Mouse (Mus musculus) neural tube, embryonic 11.5 days (tissue): Measurements from ENCODE around the gene Actl6b. TPM values are rescaled to one million over a fixed set of nuclear protein-coding genes. Genes with fewer than 3 reads are reported as not detected.
A peak's percentile ranks its signal among the peaks of the same experiment; 100 is the strongest.

Experiments
- ATAC-seq: fragments of 200-750 bp; cut with Nextera tagmentation; 2 replicates; pipeline ENCODE4 v1.8.0; 2017; ENCODE audit warnings: moderate number of reproducible peaks, mild to moderate bottlenecking, moderate TSS enrichment, moderate library complexity; ENCODE audit not compliant: insufficient read depth, low FRiP score, low TSS enrichment
- DNase-seq: peaks from one replicate; pipeline ENCODE4 v3.0.0-alpha.2; 2015; ENCODE audit warnings: low spot score
- H3K27ac ChIP-seq: fragments of 300-500 bp; sonication (generic); 2 replicates; pipeline ENCODE4 v1.5.1; 2014; ENCODE audit warnings: low read depth, mild to moderate bottlenecking, low read length
- H3K27me3 ChIP-seq: fragments of 300-500 bp; sonication (generic); 2 replicates; pipeline ENCODE4 v1.6.1; 2014; ENCODE audit warnings: mild to moderate bottlenecking, low read length, mixed read lengths; ENCODE audit not compliant: control insufficient read depth, insufficient read depth
- H3K36me3 ChIP-seq: fragments of 300-500 bp; sonication (generic); 2 replicates; pipeline ENCODE4 v1.6.1; 2014; ENCODE audit warnings: mild to moderate bottlenecking, low read length, moderate library complexity, mixed read lengths; ENCODE audit not compliant: control insufficient read depth, insufficient read depth
- H3K4me1 ChIP-seq: fragments of 300-500 bp; sonication (generic); 2 replicates; pipeline ENCODE4 v1.6.1; 2014; ENCODE audit warnings: low read length, mixed read lengths; ENCODE audit not compliant: control insufficient read depth, insufficient read depth
- H3K4me2 ChIP-seq: fragments of 300-500 bp; sonication (generic); 2 replicates; pipeline ENCODE4 v1.6.1; 2014; ENCODE audit warnings: low read depth, mild to moderate bottlenecking, moderate library complexity
- H3K4me3 ChIP-seq: fragments of 300-500 bp; sonication (generic); 2 replicates; pipeline ENCODE4 v1.5.1; 2014; ENCODE audit warnings: low read depth, low read length
- H3K9ac ChIP-seq: fragments of 300-500 bp; sonication (generic); 2 replicates; pipeline ENCODE4 v1.6.1; 2014; ENCODE audit warnings: mild to moderate bottlenecking, low read length
- H3K9me3 ChIP-seq: fragments of 300-500 bp; sonication (generic); 2 replicates; pipeline ENCODE4 v1.6.1; 2016; ENCODE audit warnings: low read length; ENCODE audit not compliant: control insufficient read depth
- WGBS: fragments of 180-500 bp; shearing (Covaris S2); extraction: QIAGEN DNeasy Blood & Tissue Kit; methylation state at CpG from one replicate; pipeline ENCODE4 v1.1.7; 2014; 5-methylcytosine and 5-hydroxymethylcytosine counted together
- polyA plus RNA-seq: library from polyadenylated mRNA; unstranded; fragments of >200 nt; fragmentation: Nextera tagmentation; extraction: Ambion mirVana; gene quantifications from 2 replicates; pipeline ENCODE4 v1.2.1, GENCODE M21; 2014

Actl6b gene
- polyA plus RNA-seq, 1 experiment from 2014 or later, result 40.0 TPM

DNA sequence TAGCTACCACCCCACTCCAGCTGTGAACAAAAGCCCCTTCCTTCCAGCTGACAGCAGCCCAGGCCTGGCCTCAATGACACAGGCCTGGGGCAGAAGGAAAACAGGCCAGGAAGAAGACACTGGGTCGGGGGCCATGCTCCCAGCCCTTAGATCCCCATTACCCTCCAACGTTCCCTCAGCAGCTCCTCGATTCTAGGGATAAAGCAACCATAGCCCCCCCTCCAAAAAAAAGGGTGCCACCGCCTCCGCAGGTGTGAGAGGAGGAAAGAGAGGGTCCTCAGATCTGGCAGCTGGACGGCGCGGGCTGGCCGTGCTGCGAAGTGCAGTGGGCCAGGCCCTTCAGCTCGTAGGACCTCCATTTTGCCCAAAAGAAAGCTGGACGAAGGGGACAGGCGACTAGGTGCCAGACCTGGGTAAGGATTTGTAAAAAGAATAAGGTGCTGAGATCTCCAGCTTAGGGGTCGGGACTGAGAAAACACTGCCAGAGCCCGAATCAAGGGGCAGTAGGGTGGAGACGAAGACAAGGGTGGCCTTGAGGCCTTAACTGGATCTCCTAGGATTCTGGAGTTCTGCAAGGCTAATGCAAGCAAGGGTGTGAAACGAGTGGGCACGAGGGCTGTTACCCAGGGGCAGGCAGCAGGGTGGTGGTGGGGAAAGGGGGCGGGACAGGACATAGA, 21.0 kb upstream of the Actl6b start:
- peaks cover 14% of the 10 kb centered on the region; the same call in 1 of the 2 replicates for H3K4me1 ChIP-seq
- ATAC-seq (no peak), DNase-seq (peak; percentile 49)
- H3K9ac ChIP-seq, result peak overlapping the region; percentile 93
- H3K4me3 ChIP-seq, result peak overlapping the region; percentile 89
- peak overlapping the region; percentile 69 for H3K4me2 ChIP-seq
- 1% methylated on average over 19 of the region's 19 CpGs for WGBS
- H3K27me3 ChIP-seq, result no peaks in the 10 kb centered on the region
- peak overlapping the region; percentile 94 for H3K27ac ChIP-seq
- no peaks in the 10 kb centered on the region for H3K9me3 ChIP-seq
- H3K36me3 ChIP-seq, result peaks cover 13% of the 10 kb centered on the region

DNA sequence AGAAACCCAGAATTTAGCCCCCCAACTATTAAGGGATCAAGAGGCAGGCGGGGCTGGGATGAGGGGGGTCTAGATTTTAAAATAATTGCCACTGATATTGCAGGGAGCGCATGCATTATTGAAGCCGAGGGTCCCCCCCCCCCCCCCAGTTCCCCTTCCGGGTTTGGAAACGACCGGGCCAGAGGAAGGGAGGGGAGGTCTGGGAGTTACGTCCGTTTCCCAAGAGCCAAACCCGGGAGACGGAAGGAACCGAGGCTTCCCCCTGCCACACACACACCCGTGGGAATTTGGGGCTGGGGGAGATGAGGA, 20.6 kb upstream of the Actl6b start:
- H3K36me3 ChIP-seq, result peaks cover 13% of the 10 kb centered on the region

DNA sequence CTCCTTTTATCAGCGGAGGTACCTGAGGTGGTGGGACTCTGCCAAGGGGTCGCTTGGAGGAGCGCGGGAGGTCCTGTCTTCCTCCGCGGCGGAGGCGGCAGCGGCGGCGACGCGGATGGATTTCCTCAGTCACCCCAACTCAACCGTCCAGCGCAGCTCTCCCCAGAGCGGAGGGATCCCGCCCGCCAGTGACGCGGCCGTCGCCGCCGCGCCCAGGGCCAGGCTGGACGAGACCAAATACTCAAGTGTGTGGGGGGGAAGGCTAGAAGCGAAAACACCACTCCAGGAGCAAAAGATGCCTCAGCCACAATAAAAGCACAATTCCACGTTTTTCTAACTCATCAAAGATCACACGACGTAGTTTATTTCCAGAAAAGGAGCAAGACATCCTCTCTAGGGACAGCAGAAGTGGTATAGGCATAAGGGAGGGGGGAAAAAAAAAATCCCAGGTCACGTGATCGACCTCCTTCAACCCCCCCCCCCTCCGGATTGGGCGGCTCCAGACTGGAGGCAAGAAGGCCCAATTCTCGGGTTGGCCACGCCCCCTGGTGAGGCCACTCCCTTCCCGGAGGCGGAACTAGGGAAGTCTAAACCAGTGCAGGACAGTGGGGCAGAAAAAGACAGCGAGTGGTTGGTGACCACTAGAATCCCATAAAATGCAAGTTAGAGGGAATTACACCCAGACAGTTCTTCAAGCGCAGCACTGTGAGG, 20.0 kb upstream of the Actl6b start, which contains the start of the genes Epo and Gnb2:
Gene Epo (minus strand): TSS at position 126 of the 711 bp plus-strand sequence.
Gene Gnb2 (minus strand): TSS at position 394 of the 711 bp plus-strand sequence.
- Histone ChIP-seq H3K4me3 (peak within 1 kb of the TSS; percentile 89), H3K27ac (peak within 1 kb of the TSS; percentile 94), H3K4me1 (peaks cover 14% of the 10 kb centered on the region; the same call in 1 of the 2 replicates), H3K9ac (peak within 1 kb of the TSS; percentile 93), H3K27me3 (no peaks in the 10 kb centered on the region), H3K9me3 (no peaks in the 10 kb centered on the region), H3K36me3 (peaks cover 10% of the 10 kb centered on the region), H3K4me2 (peak within 1 kb of the TSS; percentile 69)
- peak; percentile 98 for DNase-seq
- peak; percentile 61 for ATAC-seq
- WGBS, result under 1% methylated on average over 38 of the region's 40 CpGs

More for the DNA sequence above, 20.6 kb upstream of the Actl6b start:
- no peaks in the 10 kb centered on the region for H3K9me3 ChIP-seq
- H3K9ac ChIP-seq, result peak overlapping the region; percentile 93
- peak overlapping the region; percentile 89 for H3K4me3 ChIP-seq
- peaks cover 14% of the 10 kb centered on the region; the same call in 1 of the 2 replicates for H3K4me1 ChIP-seq
- no peak for DNase-seq
- peak overlapping the region; percentile 94 for H3K27ac ChIP-seq
- no peak for ATAC-seq
- H3K27me3 ChIP-seq, result no peaks in the 10 kb centered on the region
- H3K4me2 ChIP-seq, result peak overlapping the region; percentile 69
- WGBS, result 0% methylated on average over 10 of the region's 12 CpGs

DNA sequence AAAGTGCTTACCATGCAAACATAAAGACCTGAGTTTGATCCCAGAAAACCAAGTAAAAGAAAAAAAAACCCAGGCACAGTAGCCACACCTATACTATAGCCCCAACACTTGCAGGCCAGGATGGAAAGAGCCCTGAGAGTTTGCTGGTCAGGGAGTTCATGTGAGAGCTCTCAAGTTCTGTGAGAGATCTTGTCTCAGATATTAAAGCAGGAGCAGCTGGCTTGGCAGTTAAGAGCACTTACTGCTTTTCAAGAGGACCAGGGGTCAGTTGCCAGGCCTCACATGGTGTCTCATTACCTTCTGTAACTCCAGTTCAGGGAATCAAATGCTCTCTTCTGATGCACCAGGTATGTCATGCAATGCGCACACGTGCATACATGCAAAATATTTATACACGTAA, 18.6 kb upstream of the Actl6b start:
- Histone ChIP-seq H3K9ac (no peak overlapping the region), H3K27ac (no peak overlapping the region), H3K27me3 (no peaks in the 10 kb centered on the region), H3K36me3 (peaks cover under 1% of the 10 kb centered on the region; the same call in 1 of the 2 replicates), H3K4me1 (peaks cover 7% of the 10 kb centered on the region; the same call in 1 of the 2 replicates), H3K4me2 (no peak overlapping the region), H3K9me3 (no peaks in the 10 kb centered on the region), H3K4me3 (no peak overlapping the region)
- 86% methylated on average over 3 of the region's 3 CpGs for WGBS
- no peak for DNase-seq
- ATAC-seq, result no peak

DNA sequence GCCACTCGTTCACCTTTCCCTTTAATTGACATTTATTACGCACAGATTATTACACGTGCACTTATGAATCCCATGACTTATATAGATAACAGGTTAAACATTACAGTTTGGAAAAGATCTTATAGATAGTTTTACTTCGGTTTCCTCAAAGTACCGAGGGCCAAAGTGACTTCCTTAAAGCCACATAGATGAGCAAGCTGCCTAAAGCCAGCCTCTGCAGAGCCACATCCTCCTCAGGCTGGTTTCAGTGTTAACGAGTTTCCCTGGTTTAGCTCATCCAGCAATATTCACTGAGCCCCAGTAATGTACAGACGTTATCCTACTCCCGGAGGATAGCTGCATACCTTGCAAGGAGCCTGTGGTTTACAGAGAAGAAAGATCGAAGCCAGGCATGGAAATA, 18.0 kb upstream of the Actl6b start:
- 84% methylated on average over 9 of the region's 9 CpGs for WGBS
- Histone ChIP-seq H3K9me3 (no peaks in the 10 kb centered on the region), H3K4me2 (no peak overlapping the region), H3K4me1 (peaks cover 2% of the 10 kb centered on the region; the same call in 1 of the 2 replicates), H3K9ac (no peak overlapping the region), H3K27me3 (no peaks in the 10 kb centered on the region), H3K27ac (no peak overlapping the region), H3K4me3 (no peak overlapping the region), H3K36me3 (no peaks in the 10 kb centered on the region)
- no peak for ATAC-seq
- DNase-seq, result no peak

DNA sequence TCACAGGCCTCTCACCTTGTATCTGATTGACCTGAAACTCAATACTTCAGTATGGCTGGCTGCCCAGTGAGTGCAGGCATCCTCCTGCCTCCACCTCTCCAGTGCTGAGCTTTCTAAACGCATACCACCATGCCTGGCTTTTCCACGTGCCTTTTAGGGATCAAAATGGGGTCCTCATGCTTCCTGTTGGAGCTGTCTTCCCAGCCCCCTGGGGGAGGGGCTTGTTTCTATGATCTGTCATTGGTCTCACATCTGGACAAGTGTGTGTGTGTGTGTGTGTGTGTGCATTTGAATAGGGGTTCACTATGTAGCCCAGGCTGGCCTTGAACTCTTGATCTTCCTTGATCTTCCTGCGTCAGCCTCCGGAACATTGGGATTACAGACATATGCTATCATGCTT, 15.9 kb upstream of the Actl6b start:
- no peak for ATAC-seq
- Histone ChIP-seq H3K9ac (no peak overlapping the region), H3K4me2 (no peak overlapping the region), H3K9me3 (no peaks in the 10 kb centered on the region), H3K4me1 (no peaks in the 10 kb centered on the region), H3K27me3 (no peaks in the 10 kb centered on the region), H3K27ac (no peak overlapping the region), H3K4me3 (no peak overlapping the region), H3K36me3 (no peaks in the 10 kb centered on the region)
- no peak for DNase-seq
- WGBS, result 62% methylated on average over 4 of the region's 4 CpGs

DNA sequence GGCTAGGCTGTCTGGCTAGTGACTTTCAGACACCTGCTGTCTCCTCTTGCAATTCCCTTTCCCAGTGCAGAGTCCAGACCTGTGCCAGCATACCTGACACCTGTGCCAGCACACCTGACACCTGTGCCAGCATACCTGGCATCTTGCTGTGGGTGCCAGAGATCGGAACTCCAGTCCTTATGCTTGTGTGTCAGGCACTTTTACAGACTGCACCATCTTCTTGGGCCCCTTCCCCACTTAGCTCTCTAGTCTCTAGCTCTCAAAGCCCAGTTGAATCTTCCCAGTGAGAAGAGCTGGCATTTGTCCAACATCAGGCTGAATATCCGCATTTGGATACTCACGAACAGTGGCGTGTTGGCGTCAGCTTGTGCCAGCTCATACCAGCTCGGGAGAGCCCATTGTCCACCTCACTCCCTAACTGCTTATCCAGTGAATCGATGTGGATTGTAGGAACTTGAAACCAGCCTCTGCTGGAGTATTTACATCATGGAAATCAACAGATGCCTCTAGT, 14.0 kb upstream of the Actl6b start:
- Histone ChIP-seq H3K36me3 (no peaks in the 10 kb centered on the region), H3K27me3 (no peaks in the 10 kb centered on the region), H3K9ac (no peak overlapping the region), H3K4me2 (no peak overlapping the region), H3K9me3 (no peaks in the 10 kb centered on the region), H3K27ac (no peak overlapping the region), H3K4me1 (no peaks in the 10 kb centered on the region), H3K4me3 (no peak overlapping the region)
- 86% methylated on average over 7 of the region's 7 CpGs for WGBS
- DNase-seq (no peak), ATAC-seq (no peak)

DNA sequence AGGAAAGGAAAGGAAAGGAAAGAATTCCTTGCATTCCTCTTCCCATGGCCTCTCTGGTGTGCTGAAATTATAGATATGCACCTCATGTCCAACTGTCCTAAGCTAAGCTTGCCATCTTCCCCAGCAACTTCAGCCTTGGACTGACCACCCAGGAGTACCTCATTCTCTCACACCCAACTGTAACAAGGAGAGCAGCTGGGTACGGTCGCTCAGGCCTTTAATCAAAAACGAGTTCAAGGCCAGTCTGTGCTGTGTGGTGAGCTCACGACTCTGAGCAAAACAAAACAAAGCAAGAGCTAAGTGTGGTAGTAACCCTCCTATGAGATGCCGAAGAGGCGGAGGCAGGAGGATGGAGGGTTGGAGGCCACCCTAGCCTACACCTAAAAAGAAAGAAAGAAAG, 12.3 kb upstream of the Actl6b start:
- WGBS, result 73% methylated on average over 6 of the region's 6 CpGs
- H3K9me3 ChIP-seq, result no peaks in the 10 kb centered on the region

More for the DNA sequence above, 12.3 kb upstream of the Actl6b start:
- H3K27ac ChIP-seq, result no peak overlapping the region
- no peak for ATAC-seq
- no peaks in the 10 kb centered on the region for H3K36me3 ChIP-seq
- H3K9ac ChIP-seq, result no peak overlapping the region
- DNase-seq, result no peak
- H3K4me3 ChIP-seq, result no peak overlapping the region
- H3K4me2 ChIP-seq, result no peak overlapping the region
- no peaks in the 10 kb centered on the region for H3K4me1 ChIP-seq
- H3K27me3 ChIP-seq, result no peaks in the 10 kb centered on the region
